Mouse (Mus musculus) right cerebral cortex, adult 18-20 months (tissue): ENCODE measurements around the gene Dynlt1f.
"Not testable (repeated sequence)": the region's sequence is repeated elsewhere in the genome, so short reads cannot be mapped to it uniquely, and the experiment has no call there.

Source experiments
- DNase-seq: peaks from one replicate; pipeline ENCODE4 v3.0.0; 2022; ENCODE audit warnings: mixed read lengths

Dynlt1f gene

GRCm38 (mm10) chr17:6621976-6622375 is 33.7 kb downstream of the Dynlt1f start:
- not testable (repeated sequence) for DNase-seq

GRCm38 (mm10) chr17:6620730-6621451 is 34.8 kb downstream of the Dynlt1f start:
- not testable (repeated sequence) for DNase-seq

GRCm38 (mm10) chr17:6620035-6620434 is 35.7 kb downstream of the Dynlt1f start:
- not testable (repeated sequence) for DNase-seq

GRCm38 (mm10) chr17:6619271-6619670 is 36.4 kb downstream of the Dynlt1f start:
- not testable (repeated sequence) for DNase-seq

- not testable (repeated sequence) for DNase-seq
Observed at GRCm38 (mm10) chr17:6617689-6618400, 37.9 kb downstream of the Dynlt1f start.

- not testable (repeated sequence) for DNase-seq
Observed at GRCm38 (mm10) chr17:6616731-6617130, 39.0 kb downstream of the Dynlt1f start.

GRCm38 (mm10) chr17:6614316-6614715 is 41.4 kb downstream of the Dynlt1f start:
- DNase-seq: not testable (repeated sequence)

GRCm38 (mm10) chr17:6613524-6613923 is 42.2 kb downstream of the Dynlt1f start:
- DNase-seq: not testable (repeated sequence)

- peak; percentile 30 for DNase-seq
Observed at GRCm38 (mm10) chr17:6605347-6605746, 50.4 kb downstream of the Dynlt1f start.

GRCm38 (mm10) chr17:6602205-6602604 is 53.5 kb downstream of the Dynlt1f start:
- DNase-seq: not testable (repeated sequence)

GRCm38 (mm10) chr17:6601204-6601911 is 54.3 kb downstream of the Dynlt1f start, which contains the start of gene Dynlt1c:
Dynlt1c (plus strand) TSS chr17:6601671.
- DNase-seq: peak; percentile 43

GRCm38 (mm10) chr17:6600216-6600911 is 55.3 kb downstream of the Dynlt1f start:
- DNase-seq: peak; percentile 45

- not testable (repeated sequence) for DNase-seq
Observed at GRCm38 (mm10) chr17:6598356-6598755, 57.3 kb downstream of the Dynlt1f start.
